Mouse (Mus musculus) midbrain, embryonic 15.5 days (tissue): ENCODE measurements around the gene Zfp853. TPM values are rescaled to one million over a fixed set of nuclear protein-coding genes. Genes with fewer than 3 reads are reported as not detected.
A peak's percentile ranks its signal among the peaks of the same experiment; 100 is the strongest.

Experiments used
- ATAC-seq: fragments of 200-750 bp; cut with Nextera tagmentation; replicated peaks from 2 replicates; pipeline ENCODE4 v1.8.0; 2017; ENCODE audit warnings: moderate TSS enrichment
- H3K27ac ChIP-seq: fragments of 300-500 bp; sonication (generic); 2 replicates; pipeline ENCODE4 v1.5.1; 2015; ENCODE audit warnings: mild to moderate bottlenecking, inconsistent platforms
- H3K27me3 ChIP-seq: fragments of 300-500 bp; sonication (generic); replicated peaks from 2 replicates; pipeline ENCODE4 v1.6.1; 2015; ENCODE audit warnings: inconsistent platforms
- H3K36me3 ChIP-seq: fragments of 300-500 bp; sonication (generic); replicated peaks from 2 replicates; pipeline ENCODE4 v1.6.1; 2015; ENCODE audit warnings: inconsistent platforms
- H3K4me1 ChIP-seq: fragments of 300-500 bp; sonication (generic); 2 replicates; pipeline ENCODE4 v1.6.1; 2015; ENCODE audit warnings: inconsistent platforms
- H3K4me2 ChIP-seq: fragments of 300-500 bp; sonication (generic); 2 replicates; pipeline ENCODE4 v1.6.1; 2015; ENCODE audit warnings: inconsistent platforms, mild to moderate bottlenecking, moderate library complexity
- H3K4me3 ChIP-seq: fragments of 300-500 bp; sonication (generic); 2 replicates; pipeline ENCODE4 v1.5.1; 2015; ENCODE audit warnings: mild to moderate bottlenecking, inconsistent platforms
- H3K9ac ChIP-seq: fragments of 300-500 bp; sonication (generic); 2 replicates; pipeline ENCODE4 v1.6.1; 2015; ENCODE audit warnings: mild to moderate bottlenecking, inconsistent platforms
- H3K9me3 ChIP-seq: fragments of 300-500 bp; sonication (generic); 2 replicates; pipeline ENCODE4 v1.6.1; 2016; ENCODE audit warnings: inconsistent platforms
- WGBS: fragments of 180-500 bp; shearing (Covaris S2); methylation state at CpG from one replicate; pipeline ENCODE4 v1.1.7; 2015; ENCODE audit warnings: mixed read lengths; 5-methylcytosine and 5-hydroxymethylcytosine counted together
- polyA plus RNA-seq: library from polyadenylated mRNA; unstranded; fragments of >200 nt; fragmentation: Nextera tagmentation; extraction: Ambion mirVana; gene quantifications from 2 replicates; pipeline ENCODE4 v1.2.1, GENCODE M21; 2015

Gene Zfp853
- polyA plus RNA-seq = 0.19 and 0.34 TPM in 2 replicates

GRCm38 (mm10) chr5:143293404-143293803, at the start of gene Zfp853:
Zfp853 (minus strand) TSS chr5:143293623.
- peak within 1 kb of the TSS; percentile 64 for H3K4me2 ChIP-seq
- 2% methylated on average over 24 of the region's 38 CpGs for WGBS
- ATAC-seq = peak; percentile 55; the same call in 1 of the 2 replicates

GRCm38 (mm10) chr5:143339603-143340002, 46.2 kb upstream of the Zfp853 start:
- 50% methylated on average over 6 of the region's 6 CpGs for WGBS
- Histone ChIP-seq H3K9ac (no peak overlapping the region), H3K9me3 (no peaks in the 10 kb centered on the region), H3K4me2 (no peak overlapping the region), H3K27me3 (no peaks in the 10 kb centered on the region; the same call in 1 of the 2 replicates), H3K36me3 (no peaks in the 10 kb centered on the region), H3K27ac (no peak overlapping the region), H3K4me1 (no peaks in the 10 kb centered on the region), H3K4me3 (no peak overlapping the region)
- ATAC-seq = no peak

More at GRCm38 (mm10) chr5:143293404-143293803, at the start of gene Zfp853:
- peaks cover 53% of the 10 kb centered on the region for H3K27me3 ChIP-seq
- H3K4me1 ChIP-seq = peaks cover 14% of the 10 kb centered on the region
- H3K9ac ChIP-seq = peak within 1 kb of the TSS; percentile 41
- H3K4me3 ChIP-seq = peak within 1 kb of the TSS; percentile 41
- no peak within 1 kb of the TSS for H3K27ac ChIP-seq
- no peaks in the 10 kb centered on the region for H3K36me3 ChIP-seq
- no peaks in the 10 kb centered on the region for H3K9me3 ChIP-seq

- WGBS = 68% methylated on average over 6 of the region's 6 CpGs
- H3K4me3 ChIP-seq = no peak overlapping the region
- H3K9ac ChIP-seq = no peak overlapping the region
- no peaks in the 10 kb centered on the region for H3K9me3 ChIP-seq
- ATAC-seq = no peak
- H3K4me2 ChIP-seq = no peak overlapping the region
- H3K36me3 ChIP-seq = no peaks in the 10 kb centered on the region
- no peak overlapping the region for H3K27ac ChIP-seq
- no peaks in the 10 kb centered on the region for H3K4me1 ChIP-seq
- no peaks in the 10 kb centered on the region; the same call in 1 of the 2 replicates for H3K27me3 ChIP-seq
Observed at GRCm38 (mm10) chr5:143336559-143336958, 43.1 kb upstream of the Zfp853 start.

- Histone ChIP-seq H3K9me3 (no peaks in the 10 kb centered on the region), H3K27me3 (no peaks in the 10 kb centered on the region; the same call in 1 of the 2 replicates), H3K4me2 (no peak overlapping the region), H3K36me3 (no peaks in the 10 kb centered on the region), H3K4me3 (no peak overlapping the region), H3K27ac (no peak overlapping the region), H3K9ac (no peak overlapping the region), H3K4me1 (peaks cover 2% of the 10 kb centered on the region)
- WGBS = 86% methylated on average over 7 of the region's 7 CpGs
- no peak for ATAC-seq
Observed at GRCm38 (mm10) chr5:143335089-143335460, 41.7 kb upstream of the Zfp853 start.

GRCm38 (mm10) chr5:143334418-143335088, 41.1 kb upstream of the Zfp853 start:
- no peak overlapping the region for H3K4me2 ChIP-seq
- H3K4me1 ChIP-seq = peaks cover 7% of the 10 kb centered on the region
- H3K27ac ChIP-seq = no peak overlapping the region
- H3K9ac ChIP-seq = no peak overlapping the region
- H3K4me3 ChIP-seq = no peak overlapping the region
- no peak for ATAC-seq
- H3K36me3 ChIP-seq = no peaks in the 10 kb centered on the region
- 70% methylated on average over 14 of the region's 14 CpGs for WGBS
- no peaks in the 10 kb centered on the region for H3K9me3 ChIP-seq
- H3K27me3 ChIP-seq = no peaks in the 10 kb centered on the region; the same call in 1 of the 2 replicates

- ATAC-seq = no peak
- H3K4me2 ChIP-seq = no peak overlapping the region
- peaks cover 7% of the 10 kb centered on the region for H3K4me1 ChIP-seq
- H3K36me3 ChIP-seq = no peaks in the 10 kb centered on the region
- H3K9me3 ChIP-seq = no peaks in the 10 kb centered on the region
- H3K27ac ChIP-seq = no peak overlapping the region
- 16% methylated on average over 5 of the region's 5 CpGs for WGBS
- no peaks in the 10 kb centered on the region; the same call in 1 of the 2 replicates for H3K27me3 ChIP-seq
- H3K4me3 ChIP-seq = no peak overlapping the region
- H3K9ac ChIP-seq = peak overlapping the region; percentile 18; the same call in 1 of the 2 replicates
Observed at GRCm38 (mm10) chr5:143333872-143334271, 40.4 kb upstream of the Zfp853 start.

- H3K27ac ChIP-seq = peak within 1 kb of the TSS; percentile 80
- under 1% methylated on average over 57 of the region's 57 CpGs for WGBS
- no peaks in the 10 kb centered on the region for H3K9me3 ChIP-seq
- peak within 1 kb of the TSS; percentile 83 for H3K4me2 ChIP-seq
- H3K9ac ChIP-seq = peak within 1 kb of the TSS; percentile 60
- peaks cover 15% of the 10 kb centered on the region for H3K36me3 ChIP-seq
- H3K4me1 ChIP-seq = peaks cover 20% of the 10 kb centered on the region
- peak; percentile 79 for ATAC-seq
- H3K27me3 ChIP-seq = no peaks in the 10 kb centered on the region
- peak within 1 kb of the TSS; percentile 78 for H3K4me3 ChIP-seq
Observed at GRCm38 (mm10) chr5:143328690-143329495, 35.5 kb upstream of the Zfp853 start, which contains the start of gene Zdhhc4. Zdhhc4 (minus strand) TSS chr5:143329256.

GRCm38 (mm10) chr5:143317288-143317610, 23.8 kb upstream of the Zfp853 start:
- peaks cover 18% of the 10 kb centered on the region for H3K4me1 ChIP-seq
- no peaks in the 10 kb centered on the region for H3K27me3 ChIP-seq
- 87% methylated on average over 8 of the region's 8 CpGs for WGBS
- H3K27ac ChIP-seq = no peak overlapping the region
- H3K36me3 ChIP-seq = peaks cover 28% of the 10 kb centered on the region; the same call in 1 of the 2 replicates
- no peak overlapping the region for H3K4me3 ChIP-seq
- H3K4me2 ChIP-seq = no peak overlapping the region
- no peak overlapping the region for H3K9ac ChIP-seq
- ATAC-seq = no peak
- H3K9me3 ChIP-seq = no peaks in the 10 kb centered on the region

- H3K27ac ChIP-seq = no peak overlapping the region
- WGBS = 89% methylated on average over 5 of the region's 5 CpGs
- H3K9me3 ChIP-seq = no peaks in the 10 kb centered on the region
- H3K9ac ChIP-seq = no peak overlapping the region
- no peak overlapping the region for H3K4me2 ChIP-seq
- ATAC-seq = no peak
- no peaks in the 10 kb centered on the region for H3K27me3 ChIP-seq
- peaks cover 21% of the 10 kb centered on the region for H3K4me1 ChIP-seq
- no peak overlapping the region for H3K4me3 ChIP-seq
- H3K36me3 ChIP-seq = peaks cover 32% of the 10 kb centered on the region; the same call in 1 of the 2 replicates
Observed at GRCm38 (mm10) chr5:143316605-143317287, 23.3 kb upstream of the Zfp853 start.

GRCm38 (mm10) chr5:143315514-143315888, 22.1 kb upstream of the Zfp853 start:
- Histone ChIP-seq H3K4me3 (peak overlapping the region; percentile 96), H3K4me2 (peak overlapping the region; percentile 88), H3K9ac (no peak overlapping the region; the same call in 1 of the 2 replicates), H3K27me3 (no peaks in the 10 kb centered on the region), H3K27ac (peak overlapping the region; percentile 99; the same call in 1 of the 2 replicates), H3K4me1 (peaks cover 30% of the 10 kb centered on the region), H3K36me3 (peaks cover 42% of the 10 kb centered on the region; the same call in 1 of the 2 replicates), H3K9me3 (no peaks in the 10 kb centered on the region)
- ATAC-seq = peak; percentile 48
- WGBS = 12% methylated on average over 8 of the region's 8 CpGs

- Histone ChIP-seq H3K4me2 (peak within 1 kb of the TSS; percentile 88), H3K36me3 (peaks cover 42% of the 10 kb centered on the region; the same call in 1 of the 2 replicates), H3K27me3 (no peaks in the 10 kb centered on the region), H3K4me1 (peaks cover 30% of the 10 kb centered on the region), H3K9ac (peak within 1 kb of the TSS; percentile 98), H3K4me3 (peak within 1 kb of the TSS; percentile 96), H3K27ac (peak within 1 kb of the TSS; percentile 99), H3K9me3 (no peaks in the 10 kb centered on the region)
- WGBS = under 1% methylated on average over 93 of the region's 101 CpGs
- peak; percentile 86 for ATAC-seq
Observed at GRCm38 (mm10) chr5:143314730-143315513, 21.5 kb upstream of the Zfp853 start, which contains the start of gene E130309D02Rik. E130309D02Rik (minus strand) TSS chr5:143315360.
